Mouse (Mus musculus): ENCODE measurements around the gene Nemp1.

DNA sequence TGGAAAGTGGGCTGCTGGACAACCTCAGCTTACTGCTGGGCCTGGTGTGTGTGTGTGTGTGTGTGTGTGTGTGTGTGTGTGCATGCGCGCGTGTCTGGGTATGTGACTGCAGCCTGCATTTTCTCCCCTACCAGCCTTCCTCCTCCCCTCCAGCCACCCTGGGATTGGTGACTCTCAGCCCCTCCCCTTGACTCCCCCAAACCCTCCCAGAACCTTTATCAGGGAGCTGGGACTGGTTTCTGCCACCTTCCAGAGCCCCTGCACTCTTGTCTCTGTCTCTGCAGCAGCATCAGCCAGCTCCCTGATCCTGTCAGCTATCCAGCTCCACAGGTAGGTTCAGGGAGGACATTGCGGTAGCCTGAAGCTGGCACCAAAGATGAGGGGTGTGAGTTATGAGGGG is 58.4 kb downstream of the Nemp1 start:
- TF ChIP-seq CTCF (IDR thresholded peaks at IDR 0.05; ENCODE audit: low read depth) (no peak), EP300 (IDR thresholded peaks at IDR 0.05; ENCODE audit: low read depth) (no peak)

Data from liver, postnatal 0 days (tissue).